Mouse (Mus musculus): ENCODE measurements at regions not wholly inside any gene's neighbourhood (a gene's known extent, or its start where the extent isn't known, plus 50 kb on each side); places are given as distances from the start of the nearest gene placed in this dataset.
A peak's percentile ranks its signal among the peaks of the same experiment; 100 is the strongest.

DNA sequence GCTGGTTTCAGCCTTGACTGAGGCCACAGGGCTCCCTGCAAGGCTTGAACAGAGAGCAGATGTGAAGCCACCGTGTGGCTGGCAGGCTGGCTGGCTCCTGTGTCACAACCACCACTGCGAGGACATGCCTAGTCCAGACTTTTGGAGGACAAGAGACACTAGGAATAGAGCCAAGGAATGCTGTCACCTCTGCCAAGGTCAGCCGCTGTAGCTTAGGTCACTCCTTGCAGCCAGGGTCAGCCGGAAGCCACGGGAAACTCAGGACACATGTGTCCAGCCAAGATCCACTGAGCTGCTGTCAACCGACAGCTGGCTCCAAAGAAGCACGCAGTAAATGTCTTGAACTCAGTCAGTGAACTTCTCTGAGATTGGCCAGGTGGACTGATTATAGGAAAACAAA lies 310.1 kb downstream of the Matn1 start:
- in situ Hi-C loops (cut with MboI; ENCODE audit: low pct_ligation_motif_present, low pct_unique_long_range_greater_than_20kb, low sequenced_read_pairs) (loop anchor here (10.0 kb wide), 1 partner anchor 581 kb away; the partner anchor contains the start of gene Ptpru), dilution Hi-C loops (cut with MboI; ENCODE audit: extremely low pct_ligation_motif_present, extremely low pct_unique_long_range_greater_than_20kb, low sequenced_read_pairs) (no loop called here)
- no peak for DNase-seq (ENCODE audit: extremely low read depth)
- Histone ChIP-seq H3K27me3 (replicated peaks) (peaks cover 82% of the 10 kb centered on the region), H3K4me3 (replicated peaks in 1 of 3; ENCODE audit: low read depth in 2 of 3, low read length in 2 of 3, poor library complexity in 1 of 3) (no peak overlapping the region), H3K4me2 (ENCODE audit: insufficient read depth, low read depth, poor library complexity, severe bottlenecking) (no peak overlapping the region), H3K79me2 (replicated peaks; ENCODE audit: control insufficient read depth, extremely low read depth, insufficient read depth, poor library complexity, severe bottlenecking) (no peaks in the 10 kb centered on the region), H3K9ac (ENCODE audit: insufficient read depth, low read depth) (no peak overlapping the region), H3K27ac (ENCODE audit: insufficient read depth, low read depth) (no peak overlapping the region), H3K9me3 (replicated peaks; ENCODE audit: low read length) (no peaks in the 10 kb centered on the region), H3K36me3 (replicated peaks in 1 of 2; ENCODE audit: control insufficient read depth in 1 of 2, insufficient read depth in 1 of 2, low read length in 1 of 2) (no peaks in the 10 kb centered on the region), H3K4me1 (ENCODE audit: control insufficient read depth in 1 of 2, insufficient read depth in 2 of 2) (no peaks in the 10 kb centered on the region)
- no peak for TF ChIP-seq MAX (IDR thresholded peaks at IDR 0.05; ENCODE audit: low read length)
- no peak for TF ChIP-seq NRF1 (IDR thresholded peaks at IDR 0.05; ENCODE audit: low read depth, low read length)
- TF ChIP-seq POLR2A (IDR thresholded peaks at IDR 0.05; ENCODE audit: low read depth, low read length): no peak
- no peak for TF ChIP-seq MAFK (IDR thresholded peaks at IDR 0.05; ENCODE audit: insufficient replicate concordance, low read length)
- no peak for TF ChIP-seq ZMIZ1 (IDR thresholded peaks at IDR 0.05; ENCODE audit: low read depth, low read length)
- no peak for TF ChIP-seq HCFC1 (IDR thresholded peaks at IDR 0.05; ENCODE audit: low read depth, low read length)
- no peak for TF ChIP-seq ZKSCAN1 (IDR thresholded peaks at IDR 0.05; ENCODE audit: borderline replicate concordance, low read depth, low read length)
- no peak for TF ChIP-seq PAX5 (IDR thresholded peaks at IDR 0.05; ENCODE audit: low read length)
- no peak for TF ChIP-seq JUND (conservative IDR thresholded peaks at IDR 0.05; ENCODE audit: low read depth, low read length)
- no peak for TF ChIP-seq TBP (conservative IDR thresholded peaks at IDR 0.05; ENCODE audit: low read depth, low read length)
- no peak for TF ChIP-seq CTCF (conservative IDR thresholded peaks at IDR 0.05 in 1 of 2, IDR thresholded peaks at IDR 0.05 in 1 of 2; ENCODE audit: low read depth in 2 of 2, low read length in 2 of 2)
- no peak for TF ChIP-seq UBTF (IDR thresholded peaks at IDR 0.05; ENCODE audit: low read depth, low read length)
- TF ChIP-seq MAZ (IDR thresholded peaks at IDR 0.05; ENCODE audit: low read depth, low read length): no peak

- Histone ChIP-seq H3K4me3 (replicated peaks in 1 of 3; ENCODE audit: low read depth in 2 of 3, low read length in 2 of 3, poor library complexity in 1 of 3) (no peak overlapping the region), H3K9ac (ENCODE audit: insufficient read depth, low read depth) (no peak overlapping the region), H3K79me2 (replicated peaks; ENCODE audit: control insufficient read depth, extremely low read depth, insufficient read depth, poor library complexity, severe bottlenecking) (no peaks in the 10 kb centered on the region), H3K4me2 (ENCODE audit: insufficient read depth, low read depth, poor library complexity, severe bottlenecking) (no peak overlapping the region), H3K27ac (ENCODE audit: insufficient read depth, low read depth) (no peak overlapping the region), H3K36me3 (replicated peaks in 1 of 2; ENCODE audit: control insufficient read depth in 1 of 2, insufficient read depth in 1 of 2, low read length in 1 of 2) (no peaks in the 10 kb centered on the region), H3K9me3 (replicated peaks; ENCODE audit: low read length) (no peaks in the 10 kb centered on the region), H3K4me1 (ENCODE audit: control insufficient read depth in 1 of 2, insufficient read depth in 2 of 2) (no peaks in the 10 kb centered on the region), H3K27me3 (replicated peaks) (peaks cover 82% of the 10 kb centered on the region)
- in situ Hi-C loops (cut with MboI; ENCODE audit: low pct_ligation_motif_present, low pct_unique_long_range_greater_than_20kb, low sequenced_read_pairs) (loop anchor here (10.0 kb wide), 1 partner anchor 580 kb away; the partner anchor contains the start of gene Ptpru), dilution Hi-C loops (cut with MboI; ENCODE audit: extremely low pct_ligation_motif_present, extremely low pct_unique_long_range_greater_than_20kb, low sequenced_read_pairs) (no loop called here)
- DNase-seq (ENCODE audit: extremely low read depth): peak; percentile 33
- TF ChIP-seq POLR2AphosphoS2 (IDR thresholded peaks at IDR 0.05; ENCODE audit: low read depth, low read length) (no peak), MAX (IDR thresholded peaks at IDR 0.05; ENCODE audit: low read length) (no peak), JUND (conservative IDR thresholded peaks at IDR 0.05; ENCODE audit: low read depth, low read length) (no peak), TBP (conservative IDR thresholded peaks at IDR 0.05; ENCODE audit: low read depth, low read length) (no peak), MAZ (IDR thresholded peaks at IDR 0.05; ENCODE audit: low read depth, low read length) (no peak), RAD21 (IDR thresholded peaks at IDR 0.05; ENCODE audit: low read depth, low read length) (peak; percentile 34), PAX5 (IDR thresholded peaks at IDR 0.05; ENCODE audit: low read length) (no peak), MEF2A (IDR thresholded peaks at IDR 0.05; ENCODE audit: borderline replicate concordance, low read depth, low read length) (no peak), CHD2 (IDR thresholded peaks at IDR 0.05; ENCODE audit: low read length) (no peak), ZC3H11A (IDR thresholded peaks at IDR 0.05; ENCODE audit: low read depth, low read length) (no peak), MXI1 (IDR thresholded peaks at IDR 0.05; ENCODE audit: low read depth, low read length) (no peak), MYC (IDR thresholded peaks at IDR 0.05; ENCODE audit: low read depth, low read length) (no peak), NRF1 (IDR thresholded peaks at IDR 0.05; ENCODE audit: low read depth, low read length) (no peak), CTCF (conservative IDR thresholded peaks at IDR 0.05 in 1 of 2, IDR thresholded peaks at IDR 0.05 in 1 of 2; ENCODE audit: low read depth in 2 of 2, low read length in 2 of 2) (peak in 1 of 2 experiments; percentile 65; a peak in 2 of 4 replicates), RCOR1 (conservative IDR thresholded peaks at IDR 0.05; ENCODE audit: low read depth, low read length) (no peak), ELF1 (IDR thresholded peaks at IDR 0.05; ENCODE audit: low read depth, low read length) (no peak), GABPA (IDR thresholded peaks at IDR 0.05; ENCODE audit: insufficient replicate concordance, low read depth, low read length) (no peak), JUN (IDR thresholded peaks at IDR 0.05; ENCODE audit: insufficient read depth, low read depth, low read length) (no peak), SIN3A (IDR thresholded peaks at IDR 0.05; ENCODE audit: low read length) (no peak), SMC3 (IDR thresholded peaks at IDR 0.05; ENCODE audit: low read depth, low read length) (peak; percentile 66)
These were observed 310.5 kb downstream of the Matn1 start for GRCm38 (mm10) chr4:131254691-131255090.

All from CH12.LX (cell line).